Mouse (Mus musculus): Measurements from ENCODE around the gene Kif14. TPM values are rescaled to one million over a fixed set of nuclear protein-coding genes. Genes with fewer than 3 reads are reported as not detected.
A peak's percentile ranks its signal among the peaks of the same experiment; 100 is the strongest.

Gene Kif14
- total and polyA plus RNA-seq, 2 experiments from 2014 or later = 0.79 to 4.8 TPM

GRCm38 (mm10) chr1:136570298-136570653 lies 104.1 kb downstream of the Kif14 start:
- peak overlapping the region; percentile 21 for H3K4me3 ChIP-seq (ENCODE audit: low read depth, low read length)
- H3K27me3 ChIP-seq (ENCODE audit: control insufficient read depth, insufficient read depth, low read length) = no peaks in the 10 kb centered on the region
- H3K9me3 ChIP-seq (replicated peaks; ENCODE audit: control insufficient read depth, low read length) = no peaks in the 10 kb centered on the region
- no peak overlapping the region for H3K9ac ChIP-seq (replicated peaks; ENCODE audit: low read depth, low read length)
- DNase-seq (ENCODE audit: low spot score) (no peak), ATAC-seq (ENCODE audit: insufficient read depth, low read depth) (no peak)
- 14% methylated on average over 13 of the region's 13 CpGs for WGBS
- peak overlapping the region; percentile 53 for H3K4me2 ChIP-seq (ENCODE audit: low read depth, low read length)
- H3K36me3 ChIP-seq (replicated peaks; ENCODE audit: control insufficient read depth, insufficient read depth, low read length) = no peaks in the 10 kb centered on the region
- no peaks in the 10 kb centered on the region for H3K4me1 ChIP-seq (ENCODE audit: control insufficient read depth, insufficient read depth)
- H3K27ac ChIP-seq (ENCODE audit: low read depth) = no peak overlapping the region
- TF ChIP-seq EP300 (IDR thresholded peaks at IDR 0.05; ENCODE audit: low read depth) (no peak), CTCF (IDR thresholded peaks at IDR 0.05; ENCODE audit: low read depth) (no peak)

- no peaks in the 10 kb centered on the region for H3K36me3 ChIP-seq (replicated peaks; ENCODE audit: control insufficient read depth, insufficient read depth, low read length)
- ATAC-seq (ENCODE audit: insufficient read depth, low read depth) (no peak), DNase-seq (ENCODE audit: low spot score) (no peak)
- H3K4me2 ChIP-seq (ENCODE audit: low read depth, low read length) = no peak overlapping the region
- no peaks in the 10 kb centered on the region for H3K9me3 ChIP-seq (replicated peaks; ENCODE audit: control insufficient read depth, low read length)
- H3K9ac ChIP-seq (replicated peaks; ENCODE audit: low read depth, low read length) = no peak overlapping the region
- H3K27ac ChIP-seq (ENCODE audit: low read depth) = no peak overlapping the region
- no peak overlapping the region for H3K4me3 ChIP-seq (ENCODE audit: low read depth, low read length)
- no peaks in the 10 kb centered on the region for H3K4me1 ChIP-seq (ENCODE audit: control insufficient read depth, insufficient read depth)
- TF ChIP-seq EP300 (IDR thresholded peaks at IDR 0.05; ENCODE audit: low read depth) (no peak), CTCF (IDR thresholded peaks at IDR 0.05; ENCODE audit: low read depth) (no peak)
- 89% methylated on average over 9 of the region's 9 CpGs for WGBS
- no peaks in the 10 kb centered on the region for H3K27me3 ChIP-seq (ENCODE audit: control insufficient read depth, insufficient read depth, low read length)
These were observed 104.8 kb downstream of the Kif14 start for GRCm38 (mm10) chr1:136570976-136571375.

GRCm38 (mm10) chr1:136571530-136571929 lies 105.4 kb downstream of the Kif14 start:
- WGBS = 85% methylated on average over 10 of the region's 10 CpGs
- no peak for ATAC-seq (ENCODE audit: insufficient read depth, low read depth)
- no peaks in the 10 kb centered on the region for H3K36me3 ChIP-seq (replicated peaks; ENCODE audit: control insufficient read depth, insufficient read depth, low read length)

GRCm38 (mm10) chr1:136577890-136578663 lies 111.9 kb downstream of the Kif14 start:
- H3K9me3 ChIP-seq (replicated peaks; ENCODE audit: control insufficient read depth, low read length) = no peaks in the 10 kb centered on the region
- H3K9ac ChIP-seq (replicated peaks; ENCODE audit: low read depth, low read length) = no peak overlapping the region
- H3K4me2 ChIP-seq (ENCODE audit: low read depth, low read length) = peak overlapping the region; percentile 35
- H3K36me3 ChIP-seq (replicated peaks; ENCODE audit: control insufficient read depth, insufficient read depth, low read length) = no peaks in the 10 kb centered on the region
- no peak for ATAC-seq (ENCODE audit: insufficient read depth, low read depth)
- 0 out of 2 replicates have a peak, but pooled peaks cover 3% of the 10 kb centered on the region for H3K4me1 ChIP-seq (ENCODE audit: control insufficient read depth, insufficient read depth)
- no peak overlapping the region for H3K27ac ChIP-seq (ENCODE audit: low read depth)
- no peaks in the 10 kb centered on the region for H3K27me3 ChIP-seq (ENCODE audit: control insufficient read depth, insufficient read depth, low read length)
- WGBS = 24% methylated on average over 16 of the region's 16 CpGs
- no peak overlapping the region for H3K4me3 ChIP-seq (ENCODE audit: low read depth, low read length)
- peak; percentile 22 for DNase-seq (ENCODE audit: low spot score)
- no peak for TF ChIP-seq EP300 (IDR thresholded peaks at IDR 0.05; ENCODE audit: low read depth)
- no peak for TF ChIP-seq CTCF (IDR thresholded peaks at IDR 0.05; ENCODE audit: low read depth)

More at GRCm38 (mm10) chr1:136571530-136571929, 105.4 kb downstream of the Kif14 start:
- DNase-seq (ENCODE audit: low spot score) = no peak
- Histone ChIP-seq H3K27me3 (ENCODE audit: control insufficient read depth, insufficient read depth, low read length) (no peaks in the 10 kb centered on the region), H3K9ac (replicated peaks; ENCODE audit: low read depth, low read length) (no peak overlapping the region), H3K4me1 (ENCODE audit: control insufficient read depth, insufficient read depth) (no peaks in the 10 kb centered on the region), H3K9me3 (replicated peaks; ENCODE audit: control insufficient read depth, low read length) (no peaks in the 10 kb centered on the region), H3K27ac (ENCODE audit: low read depth) (no peak overlapping the region), H3K4me2 (ENCODE audit: low read depth, low read length) (no peak overlapping the region), H3K4me3 (ENCODE audit: low read depth, low read length) (no peak overlapping the region)
- TF ChIP-seq EP300 (IDR thresholded peaks at IDR 0.05; ENCODE audit: low read depth) (no peak), CTCF (IDR thresholded peaks at IDR 0.05; ENCODE audit: low read depth) (no peak)

- no peak overlapping the region for H3K4me3 ChIP-seq (ENCODE audit: low read depth, low read length)
- ATAC-seq (ENCODE audit: insufficient read depth, low read depth) (no peak), DNase-seq (ENCODE audit: low spot score) (no peak)
- H3K27me3 ChIP-seq (ENCODE audit: control insufficient read depth, insufficient read depth, low read length) = no peaks in the 10 kb centered on the region
- no peaks in the 10 kb centered on the region for H3K9me3 ChIP-seq (replicated peaks; ENCODE audit: control insufficient read depth, low read length)
- H3K4me2 ChIP-seq (ENCODE audit: low read depth, low read length) = no peak overlapping the region; the same call in 1 of the 2 replicates
- no peak overlapping the region for H3K9ac ChIP-seq (replicated peaks; ENCODE audit: low read depth, low read length)
- no peak overlapping the region for H3K27ac ChIP-seq (ENCODE audit: low read depth)
- TF ChIP-seq EP300 (IDR thresholded peaks at IDR 0.05; ENCODE audit: low read depth) (no peak), CTCF (IDR thresholded peaks at IDR 0.05; ENCODE audit: low read depth) (no peak)
- 0 out of 2 replicates have a peak, but pooled peaks cover 3% of the 10 kb centered on the region for H3K4me1 ChIP-seq (ENCODE audit: control insufficient read depth, insufficient read depth)
- WGBS = 71% methylated on average over 14 of the region's 14 CpGs
- no peaks in the 10 kb centered on the region for H3K36me3 ChIP-seq (replicated peaks; ENCODE audit: control insufficient read depth, insufficient read depth, low read length)
These were observed 113.2 kb downstream of the Kif14 start for GRCm38 (mm10) chr1:136579360-136579759.

Data from heart, postnatal 0 days (tissue).